Mouse (Mus musculus) MEL (cell line): Measurements from ENCODE around the gene Ciart. TPM values are rescaled to one million over a fixed set of nuclear protein-coding genes. Genes with fewer than 3 reads are reported as not detected.

Experiments
- DNase-seq: peaks from one replicate; pipeline ENCODE4 v3.0.0; 2011; ENCODE audit warnings: low read depth, low spot score
- H3K27ac ChIP-seq: 2 replicates; pipeline ENCODE4 v1.5.1; 2012; ENCODE audit warnings: low read depth, mild to moderate bottlenecking, control low read depth, low read length, moderate library complexity; ENCODE audit not compliant: control insufficient read depth
- H3K27me3 ChIP-seq, 2 experiments: fragments of 150-350 bp in 1 of 2; sonication (generic) in 1 of 2; 2 replicates each; pipeline ENCODE4 v1.6.1; 2012; ENCODE audit warnings: low read length in 2 of 2, mild to moderate bottlenecking in 2 of 2, improper control_type of control experiment in 1 of 2, moderate library complexity in 1 of 2; ENCODE audit not compliant: insufficient read depth in 2 of 2, control insufficient read depth in 1 of 2
- H3K36me3 ChIP-seq, 2 experiments: 2 replicates each; pipeline ENCODE4 v1.6.1; 2012 to 2014; ENCODE audit warnings: low read length in 2 of 2, improper control_type of control experiment in 1 of 2, inconsistent platforms in 1 of 2, mild to moderate bottlenecking in 1 of 2; ENCODE audit not compliant: insufficient read depth in 2 of 2, control insufficient read depth in 1 of 2
- H3K4me1 ChIP-seq, 2 experiments: fragments of 150-350 bp in 1 of 2; sonication (generic) in 1 of 2; 2 replicates each; pipeline ENCODE4 v1.6.1; 2012; ENCODE audit warnings: low read length in 2 of 2, improper control_type of control experiment in 1 of 2, mild to moderate bottlenecking in 1 of 2; ENCODE audit not compliant: insufficient read depth in 2 of 2, control insufficient read depth in 1 of 2
- H3K4me3 ChIP-seq, 2 experiments: fragments of 150-350 bp in 1 of 2; sonication (generic) in 1 of 2; 2 replicates each; pipeline ENCODE4 v1.5.1; 2012; ENCODE audit warnings: low read depth in 2 of 2, low read length in 2 of 2, mild to moderate bottlenecking in 2 of 2, moderate library complexity in 2 of 2, control low read depth in 1 of 2, improper control_type of control experiment in 1 of 2; ENCODE audit not compliant: control insufficient read depth in 1 of 2, insufficient read depth in 1 of 2
- H3K79me2 ChIP-seq: 2 replicates; pipeline ENCODE4 v1.6.1; 2012; ENCODE audit warnings: mild to moderate bottlenecking, low read length, moderate library complexity; ENCODE audit not compliant: control insufficient read depth, poor library complexity, insufficient read depth
- H3K9ac ChIP-seq: 2 replicates; pipeline ENCODE4 v1.6.1; 2012; ENCODE audit warnings: low read depth, mild to moderate bottlenecking, control low read depth, low read length, moderate library complexity; ENCODE audit not compliant: control insufficient read depth, poor library complexity, severe bottlenecking
- H3K9me3 ChIP-seq: fragments of 150-350 bp; sonication (generic); replicated peaks from 2 replicates; pipeline ENCODE4 v1.6.1; 2012; ENCODE audit warnings: mild to moderate bottlenecking, low read length, improper control_type of control experiment, moderate library complexity; ENCODE audit not compliant: insufficient read depth
- BHLHE40 ChIP-seq: IDR thresholded peaks from 2 replicates; pipeline ENCODE4 v1.6.1; 2012; ENCODE audit warnings: low read depth, mild to moderate bottlenecking, inconsistent platforms, low read length, improper control_type of control experiment, borderline replicate concordance
- CTCF ChIP-seq, 3 experiments: IDR thresholded peaks in 2 of 3; conservative IDR thresholded peaks in 1 of 3; 2 replicates each; pipeline ENCODE4 v1.5.1; 2011 to 2012; ENCODE audit warnings: low read length in 3 of 3, low read depth in 2 of 3, mild to moderate bottlenecking in 2 of 3, improper control_type of control experiment in 1 of 3, inconsistent platforms in 1 of 3, mixed read lengths in 1 of 3, moderate library complexity in 1 of 3; ENCODE audit not compliant: control insufficient read depth in 1 of 3, insufficient read depth in 1 of 3, poor library complexity in 1 of 3, severe bottlenecking in 1 of 3
- E2F4 ChIP-seq: IDR thresholded peaks from 2 replicates; pipeline ENCODE4 v1.6.1; 2011; ENCODE audit warnings: low read depth, low read length, improper control_type of control experiment, borderline replicate concordance
- EP300 ChIP-seq, 2 experiments: IDR thresholded peaks; 2 replicates each; pipeline ENCODE4 v1.6.1; 2011; ENCODE audit warnings: improper control_type of control experiment in 2 of 2, low read length in 2 of 2, low read depth in 1 of 2, mild to moderate bottlenecking in 1 of 2
- ETS1 ChIP-seq: IDR thresholded peaks from 2 replicates; pipeline ENCODE4 v1.6.1; 2012; ENCODE audit warnings: low read depth, mild to moderate bottlenecking, inconsistent platforms, low read length, improper control_type of control experiment, moderate library complexity
- GATA1 ChIP-seq: IDR thresholded peaks from 2 replicates; pipeline ENCODE4 v1.6.1; 2011; ENCODE audit warnings: low read depth, low read length, improper control_type of control experiment
- MYB ChIP-seq: IDR thresholded peaks from 2 replicates; pipeline ENCODE4 v1.6.1; 2011; ENCODE audit warnings: mild to moderate bottlenecking, low read depth, low read length, improper control_type of control experiment
- MYC ChIP-seq: IDR thresholded peaks from 2 replicates; pipeline ENCODE4 v1.6.1; 2011; ENCODE audit warnings: low read depth, mild to moderate bottlenecking, low read length, improper control_type of control experiment, moderate library complexity
- NRF1 ChIP-seq: IDR thresholded peaks from 2 replicates; pipeline ENCODE4 v1.6.1; 2014; ENCODE audit warnings: low read depth, mild to moderate bottlenecking, inconsistent platforms, low read length, improper control_type of control experiment, moderate library complexity; ENCODE audit not compliant: poor library complexity, insufficient read depth, severe bottlenecking
- RAD21 ChIP-seq: IDR thresholded peaks from 2 replicates; pipeline ENCODE4 v1.6.1; 2011; ENCODE audit warnings: mild to moderate bottlenecking, low read depth, low read length, improper control_type of control experiment
- RCOR1 ChIP-seq: IDR thresholded peaks from 2 replicates; pipeline ENCODE4 v1.6.1; 2012; ENCODE audit warnings: low read depth, mild to moderate bottlenecking, inconsistent platforms, low read length, improper control_type of control experiment
- TAL1 ChIP-seq: IDR thresholded peaks from 2 replicates; pipeline ENCODE4 v1.6.1; 2012; ENCODE audit warnings: mild to moderate bottlenecking, inconsistent platforms, low read length, moderate library complexity, mixed read lengths
- TBP ChIP-seq: IDR thresholded peaks from 2 replicates; pipeline ENCODE4 v1.8.0; 2011; ENCODE audit warnings: low read depth, low read length, improper control_type of control experiment
- TCF12 ChIP-seq: IDR thresholded peaks from 2 replicates; pipeline ENCODE4 v1.6.1; 2014; ENCODE audit warnings: low read depth, mild to moderate bottlenecking, inconsistent platforms, low read length, improper control_type of control experiment, moderate library complexity
- ZKSCAN1 ChIP-seq: IDR thresholded peaks from 2 replicates; pipeline ENCODE4 v1.6.1; 2012; ENCODE audit warnings: low read depth, mild to moderate bottlenecking, inconsistent platforms, low read length, improper control_type of control experiment, moderate library complexity
- ZNF384 ChIP-seq: IDR thresholded peaks from 2 replicates; pipeline ENCODE4 v1.6.1; 2012; ENCODE audit warnings: low read depth, mild to moderate bottlenecking, inconsistent platforms, low read length, improper control_type of control experiment
- polyA plus RNA-seq, 2 experiments: library from polyadenylated mRNA; stranded (reverse) in 1 of 2; unstranded in 1 of 2; fragments of >175 nt in 1 of 2; fragments of >200 nt in 1 of 2; gene quantifications; 2 replicates each; pipeline versions ENCODE4 v1.2.1 to v1.2.4; 2012; ENCODE audit warnings: low replicate concordance in 2 of 2, low read depth in 1 of 2; ENCODE audit not compliant: insufficient read length in 2 of 2, insufficient read depth in 1 of 2, missing spikeins in 1 of 2
- total RNA-seq: library from RNA; depleted of rRNA; stranded (reverse); fragments of 300-350 nt; gene quantifications from 2 replicates; pipeline ENCODE4 v1.2.3, GENCODE M21; 2012

Gene Ciart
- total and polyA plus RNA-seq, 3 experiments, result 4.9 to 23.8 TPM; not detected in 1

GRCm38 (mm10) chr3:95842503-95843214 is 39.4 kb downstream of the Ciart start:
- TF ChIP-seq ETS1 (no peak), RCOR1 (0 out of 2 replicates have a peak, but pooled peaks have one; percentile 27), BHLHE40 (no peak), RAD21 (peak; percentile 15), MYC (peak; percentile 51; the same call in 1 of the 2 replicates), ZNF384 (peak; percentile 65), ZKSCAN1 (peak; percentile 71; the same call in 1 of the 2 replicates), GATA1 (no peak), CTCF (IDR thresholded peaks at IDR 0.05 in 2 of 3, conservative IDR thresholded peaks at IDR 0.05 in 1 of 3; ENCODE audit: control insufficient read depth in 1 of 3, insufficient read depth in 1 of 3, low read depth in 2 of 3, low read length in 3 of 3, poor library complexity in 1 of 3, severe bottlenecking in 1 of 3) (peak; percentile 18 to 38 (median 21); a peak in 3 of 6 replicates)
- peak; percentile 66 for DNase-seq
- no peak overlapping the region for H3K27ac ChIP-seq

GRCm38 (mm10) chr3:95839250-95839649 is 42.8 kb downstream of the Ciart start:
- no peak overlapping the region for H3K4me3 ChIP-seq
- no peak overlapping the region for H3K9ac ChIP-seq
- peak; percentile 48 for DNase-seq
- H3K79me2 ChIP-seq, result no peaks in the 10 kb centered on the region
- H3K4me1 ChIP-seq, result peaks cover 0 to 7% of the 10 kb centered on the region in 2 experiments; a peak in 3 of 4 replicates
- no peaks in the 10 kb centered on the region for H3K27me3 ChIP-seq
- H3K9me3 ChIP-seq, result no peaks in the 10 kb centered on the region
- peaks cover 29 to 81% of the 10 kb centered on the region in 2 experiments for H3K36me3 ChIP-seq
- 0 out of 2 replicates have a peak overlapping the region, but pooled peaks have one; percentile 17 for H3K27ac ChIP-seq
- TF ChIP-seq MYC (peak; percentile 52; the same call in 1 of the 2 replicates), TAL1 (no peak), EP300 (IDR thresholded peaks at IDR 0.05; ENCODE audit: low read depth in 1 of 2, low read length in 2 of 2) (peak; percentile 60 to 81), MYB (no peak), TBP (no peak), CTCF (IDR thresholded peaks at IDR 0.05 in 2 of 3, conservative IDR thresholded peaks at IDR 0.05 in 1 of 3; ENCODE audit: control insufficient read depth in 1 of 3, insufficient read depth in 1 of 3, low read depth in 2 of 3, low read length in 3 of 3, poor library complexity in 1 of 3, severe bottlenecking in 1 of 3) (no peak), ZKSCAN1 (no peak), NRF1 (no peak), E2F4 (no peak), RCOR1 (peak; percentile 85; the same call in 1 of the 2 replicates), GATA1 (peak; percentile 73), RAD21 (no peak), TCF12 (peak; percentile 64; the same call in 1 of the 2 replicates)

More at GRCm38 (mm10) chr3:95842503-95843214, 39.4 kb downstream of the Ciart start:
- no peak overlapping the region for H3K9ac ChIP-seq
- no peaks in the 10 kb centered on the region for H3K27me3 ChIP-seq
- no peaks in the 10 kb centered on the region for H3K9me3 ChIP-seq
- H3K4me1 ChIP-seq, result peaks cover 0 to 7% of the 10 kb centered on the region in 2 experiments; a peak in 3 of 4 replicates
- peaks cover 28 to 86% of the 10 kb centered on the region in 2 experiments for H3K36me3 ChIP-seq
- no peak overlapping the region for H3K4me3 ChIP-seq
- no peaks in the 10 kb centered on the region for H3K79me2 ChIP-seq
